Mouse (Mus musculus) hematopoietic stem cell, adult 5-6 weeks (primary cell): Measurements from ENCODE around the gene Scarf2. TPM values are rescaled to one million over a fixed set of nuclear protein-coding genes. Genes with fewer than 3 reads are reported as not detected.

ENCODE experiments used
- ATAC-seq, 2 experiments: fragments of 125-278 bp in 1 of 2; replicated peaks in 1 of 2; 2 replicates each; pipeline ENCODE4 v1.8.0; 2016 to 2017; ENCODE audit warnings: inconsistent platforms in 2 of 2, mild to moderate bottlenecking in 2 of 2, moderate number of reproducible peaks in 2 of 2, low read depth in 1 of 2, moderate TSS enrichment in 1 of 2; ENCODE audit not compliant: low FRiP score in 2 of 2, poor library complexity in 2 of 2, severe bottlenecking in 2 of 2, insufficient read depth in 1 of 2, low TSS enrichment in 1 of 2
- total RNA-seq: library from RNA; stranded (forward); fragments of 172-1452, 232-1000 nt; gene quantifications from 2 replicates; pipeline ENCODE4 v1.2.3, GENCODE M21; 2017

Scarf2 gene
- total RNA-seq, 1 experiment from 2014 or later: not detected

- ATAC-seq: no peak
These were observed 1.4 kb upstream of the Scarf2 start for GRCm38 (mm10) chr16:17795643-17796042.

- ATAC-seq: no peak; a peak in 1 of 4 replicates
These were observed 563 bp upstream of the Scarf2 start for GRCm38 (mm10) chr16:17796519-17796918.

GRCm38 (mm10) chr16:17797812-17798311, 780 bp downstream of the Scarf2 start:
- ATAC-seq: no peak

- ATAC-seq: no peak
These were observed 1.5 kb downstream of the Scarf2 start for GRCm38 (mm10) chr16:17798321-17799180.

GRCm38 (mm10) chr16:17799584-17799983, 2.5 kb downstream of the Scarf2 start:
- no peak for ATAC-seq

GRCm38 (mm10) chr16:17801777-17802455, 4.8 kb downstream of the Scarf2 start:
- ATAC-seq: no peak

- no peak for ATAC-seq
These were observed 5.4 kb downstream of the Scarf2 start for GRCm38 (mm10) chr16:17802456-17802838.

GRCm38 (mm10) chr16:17802839-17803674, 6.0 kb downstream of the Scarf2 start:
- 0 out of 4 replicates have a peak, but pooled peaks of 1 of the 2 experiments have one; percentile 5 for ATAC-seq

- ATAC-seq: no peak
These were observed 6.8 kb downstream of the Scarf2 start for GRCm38 (mm10) chr16:17803675-17804448.

GRCm38 (mm10) chr16:17804449-17804912, 7.4 kb downstream of the Scarf2 start:
- ATAC-seq: no peak

GRCm38 (mm10) chr16:17804982-17805381, 7.9 kb downstream of the Scarf2 start:
- ATAC-seq: no peak

GRCm38 (mm10) chr16:17806581-17807191, 9.6 kb downstream of the Scarf2 start:
- no peak for ATAC-seq

GRCm38 (mm10) chr16:17807192-17808009, 10.3 kb downstream of the Scarf2 start:
- peak; percentile 77 to 88 for ATAC-seq

- no peak for ATAC-seq
These were observed 12.0 kb downstream of the Scarf2 start for GRCm38 (mm10) chr16:17809125-17809524.

- no peak for ATAC-seq
These were observed 12.6 kb downstream of the Scarf2 start for GRCm38 (mm10) chr16:17809711-17810110.

- no peak; a peak in 1 of 4 replicates for ATAC-seq
These were observed 15.0 kb downstream of the Scarf2 start for GRCm38 (mm10) chr16:17812120-17812519.
